Mouse (Mus musculus): ENCODE data around the gene Clk3. TPM values are rescaled to one million over a fixed set of nuclear protein-coding genes. Genes with fewer than 3 reads are reported as not detected.

The Clk3 gene
- polyA plus RNA-seq, 1 experiment from 2014 or later: 90.2 TPM

DNA sequence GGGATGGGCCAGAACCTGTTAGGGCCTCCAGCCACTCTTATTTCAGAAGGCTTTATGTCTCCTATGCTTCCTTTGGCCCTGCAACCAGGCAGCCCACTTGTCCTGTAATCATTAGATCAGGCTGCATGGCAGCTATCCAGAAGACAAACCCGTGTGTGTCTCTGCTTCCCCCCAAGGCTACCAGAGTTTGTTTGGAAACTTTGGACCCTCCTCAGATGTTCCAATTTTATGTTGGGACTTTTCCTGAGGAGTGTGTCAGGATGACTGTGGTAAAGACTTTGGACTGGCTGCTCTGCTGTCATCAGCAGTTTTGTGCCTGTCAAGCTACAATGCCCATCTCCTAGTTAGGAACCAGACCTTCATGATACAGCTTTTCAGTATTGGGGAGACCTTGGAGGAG, 16.8 kb downstream of the Clk3 start:
- no peak for ATAC-seq (ENCODE audit: low FRiP score)
- no peaks in the 10 kb centered on the region for H3K4me1 ChIP-seq
- no peak overlapping the region for H3K27ac ChIP-seq
- 74% methylated on average over 1 of the region's 1 CpGs for WGBS
- peaks cover 93% of the 10 kb centered on the region for H3K36me3 ChIP-seq (replicated peaks)
- H3K4me3 ChIP-seq (replicated peaks): no peak overlapping the region
- H3K9me3 ChIP-seq: no peaks in the 10 kb centered on the region
- H3K27me3 ChIP-seq: no peaks in the 10 kb centered on the region
- H3K9ac ChIP-seq: no peak overlapping the region
- no peak overlapping the region for H3K4me2 ChIP-seq

DNA sequence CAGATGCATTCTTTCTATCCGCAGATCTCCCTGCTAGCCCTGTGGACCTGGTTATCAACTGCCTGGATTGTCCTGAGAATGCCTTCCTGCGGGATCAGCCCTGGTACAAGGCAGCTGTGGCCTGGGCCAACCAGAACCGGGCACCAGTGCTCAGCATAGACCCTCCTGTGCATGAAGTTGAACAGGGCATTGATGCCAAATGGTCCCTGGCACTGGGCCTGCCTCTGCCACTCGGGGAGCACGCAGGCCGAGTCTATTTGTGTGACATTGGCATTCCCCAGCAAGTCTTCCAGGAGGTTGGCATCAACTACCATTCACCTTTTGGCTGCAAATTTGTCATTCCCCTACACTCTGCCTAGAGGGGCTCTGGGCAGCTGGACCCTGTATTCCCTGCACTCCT, 17.5 kb downstream of the Clk3 start:
- no peak for ATAC-seq (ENCODE audit: low FRiP score)

DNA sequence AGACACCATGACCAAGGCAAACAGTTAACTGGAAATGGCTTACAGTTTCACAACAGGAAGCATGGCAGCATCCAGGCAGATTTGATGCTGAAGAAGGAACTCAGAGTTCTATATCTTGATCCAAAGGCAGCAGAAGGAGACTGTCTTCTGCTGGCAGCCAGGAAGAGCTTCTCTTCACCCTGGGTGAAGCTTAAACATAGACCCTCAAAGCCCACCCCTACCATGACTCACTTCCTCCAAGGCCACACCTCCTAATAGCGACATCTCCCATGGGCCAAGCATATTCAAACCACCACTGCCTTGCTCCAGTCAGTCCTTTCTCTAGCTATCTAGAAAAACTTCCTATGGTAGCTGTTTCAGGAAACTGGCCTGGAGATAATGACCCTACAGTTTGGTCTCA, 18.6 kb downstream of the Clk3 start:
- H3K27ac ChIP-seq: no peak overlapping the region
- 90% methylated on average over 1 of the region's 1 CpGs for WGBS
- ATAC-seq (ENCODE audit: low FRiP score): no peak
- H3K4me3 ChIP-seq (replicated peaks): no peak overlapping the region
- H3K9ac ChIP-seq: no peak overlapping the region
- no peaks in the 10 kb centered on the region for H3K4me1 ChIP-seq
- no peaks in the 10 kb centered on the region for H3K27me3 ChIP-seq
- H3K4me2 ChIP-seq: no peak overlapping the region
- H3K36me3 ChIP-seq (replicated peaks): peaks cover 88% of the 10 kb centered on the region
- no peaks in the 10 kb centered on the region for H3K9me3 ChIP-seq

More for the DNA sequence above, 17.5 kb downstream of the Clk3 start:
- no peak overlapping the region for H3K27ac ChIP-seq
- no peaks in the 10 kb centered on the region for H3K4me1 ChIP-seq
- no peaks in the 10 kb centered on the region for H3K9me3 ChIP-seq
- 93% methylated on average over 6 of the region's 6 CpGs for WGBS
- no peak overlapping the region for H3K9ac ChIP-seq
- no peaks in the 10 kb centered on the region for H3K27me3 ChIP-seq
- H3K4me3 ChIP-seq (replicated peaks): no peak overlapping the region
- peaks cover 92% of the 10 kb centered on the region for H3K36me3 ChIP-seq (replicated peaks)
- no peak overlapping the region for H3K4me2 ChIP-seq

- no peak for ATAC-seq (ENCODE audit: low FRiP score)
- no peak overlapping the region for H3K4me3 ChIP-seq (replicated peaks)
- H3K9me3 ChIP-seq: no peaks in the 10 kb centered on the region
- 74% methylated on average over 3 of the region's 3 CpGs for WGBS
- no peak overlapping the region for H3K4me2 ChIP-seq
- H3K27ac ChIP-seq: no peak overlapping the region
- peaks cover 86% of the 10 kb centered on the region for H3K36me3 ChIP-seq (replicated peaks)
- no peaks in the 10 kb centered on the region for H3K4me1 ChIP-seq
- no peaks in the 10 kb centered on the region for H3K27me3 ChIP-seq
- H3K9ac ChIP-seq: no peak overlapping the region
Observed at GRCm38 (mm10) chr9:57744462-57745091, 21.1 kb downstream of the Clk3 start.

DNA sequence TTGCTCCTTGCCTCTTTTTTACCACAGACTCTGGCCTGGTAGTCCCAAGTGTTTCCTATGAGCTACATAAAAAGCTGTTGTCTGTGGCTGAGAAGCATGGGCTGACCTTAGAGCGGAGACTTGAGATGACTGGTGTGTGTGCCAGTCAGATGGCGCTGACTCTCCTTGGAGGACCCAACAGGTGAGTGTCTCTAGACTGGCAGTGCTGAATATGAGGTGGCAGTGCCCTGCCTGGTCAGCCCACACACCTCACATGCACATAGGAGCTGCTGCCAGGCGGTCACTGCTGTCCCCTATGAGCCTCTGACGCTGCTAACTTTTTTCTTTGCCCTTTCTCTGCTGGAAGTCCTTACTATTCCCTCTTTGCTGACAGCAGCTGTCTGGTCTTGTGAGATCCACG, 25.8 kb downstream of the Clk3 start:
- Histone ChIP-seq H3K27me3 (no peaks in the 10 kb centered on the region), H3K4me3 (replicated peaks) (no peak overlapping the region), H3K27ac (no peak overlapping the region), H3K9ac (no peak overlapping the region), H3K4me1 (no peaks in the 10 kb centered on the region), H3K4me2 (no peak overlapping the region), H3K36me3 (replicated peaks) (peaks cover 43% of the 10 kb centered on the region), H3K9me3 (no peaks in the 10 kb centered on the region)
- ATAC-seq (ENCODE audit: low FRiP score): no peak
- WGBS: 91% methylated on average over 5 of the region's 5 CpGs

DNA sequence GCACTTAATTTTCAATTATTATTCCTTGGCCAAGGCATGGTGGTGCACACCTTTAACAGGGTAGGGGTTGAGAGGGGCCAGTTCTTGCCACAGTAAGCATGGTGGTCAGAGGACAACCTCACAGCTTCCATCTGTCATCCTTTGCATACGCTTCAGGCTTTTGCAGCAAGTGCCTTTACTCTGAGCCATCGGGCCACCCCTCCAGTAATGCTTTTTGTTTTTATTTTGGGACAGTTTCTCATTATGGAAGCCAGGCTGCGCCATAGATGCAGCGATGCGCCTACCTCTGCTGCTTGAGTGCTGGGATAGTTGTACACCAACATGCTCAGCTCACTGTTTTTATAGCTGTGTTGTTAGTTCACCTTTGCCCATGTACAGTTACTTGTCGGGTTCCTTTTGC, 32.1 kb downstream of the Clk3 start:
- Histone ChIP-seq H3K4me2 (no peak overlapping the region), H3K4me1 (no peaks in the 10 kb centered on the region), H3K36me3 (replicated peaks) (peaks cover 32% of the 10 kb centered on the region), H3K4me3 (replicated peaks) (no peak overlapping the region), H3K27me3 (no peaks in the 10 kb centered on the region), H3K27ac (no peak overlapping the region), H3K9me3 (no peaks in the 10 kb centered on the region), H3K9ac (no peak overlapping the region)
- ATAC-seq (ENCODE audit: low FRiP score): no peak
- 94% methylated on average over 6 of the region's 6 CpGs for WGBS

GRCm38 (mm10) chr9:57728312-57728711, 37.3 kb downstream of the Clk3 start:
- H3K9ac ChIP-seq: no peak overlapping the region
- H3K36me3 ChIP-seq (replicated peaks): peaks cover 47% of the 10 kb centered on the region
- no peak overlapping the region for H3K27ac ChIP-seq
- no peaks in the 10 kb centered on the region for H3K27me3 ChIP-seq
- no peaks in the 10 kb centered on the region for H3K4me1 ChIP-seq
- H3K9me3 ChIP-seq: no peaks in the 10 kb centered on the region
- H3K4me3 ChIP-seq (replicated peaks): no peak overlapping the region
- ATAC-seq (ENCODE audit: low FRiP score): no peak
- no peak overlapping the region for H3K4me2 ChIP-seq
- WGBS: 85% methylated on average over 1 of the region's 1 CpGs

GRCm38 (mm10) chr9:57724701-57725100, 41.0 kb downstream of the Clk3 start:
- H3K4me2 ChIP-seq: no peak overlapping the region
- H3K9me3 ChIP-seq: no peaks in the 10 kb centered on the region
- peaks cover 48% of the 10 kb centered on the region for H3K36me3 ChIP-seq (replicated peaks)
- H3K27ac ChIP-seq: no peak overlapping the region
- H3K27me3 ChIP-seq: no peaks in the 10 kb centered on the region
- no peak overlapping the region for H3K9ac ChIP-seq
- WGBS: 98% methylated on average over 3 of the region's 3 CpGs
- H3K4me3 ChIP-seq (replicated peaks): no peak overlapping the region
- no peak for ATAC-seq (ENCODE audit: low FRiP score)
- no peaks in the 10 kb centered on the region for H3K4me1 ChIP-seq

GRCm38 (mm10) chr9:57723796-57724195, 41.9 kb downstream of the Clk3 start:
- no peak overlapping the region for H3K4me2 ChIP-seq
- H3K9me3 ChIP-seq: no peaks in the 10 kb centered on the region
- H3K4me1 ChIP-seq: no peaks in the 10 kb centered on the region
- no peaks in the 10 kb centered on the region for H3K27me3 ChIP-seq
- H3K4me3 ChIP-seq (replicated peaks): no peak overlapping the region
- H3K36me3 ChIP-seq (replicated peaks): peaks cover 49% of the 10 kb centered on the region
- ATAC-seq (ENCODE audit: low FRiP score): no peak
- WGBS: 93% methylated on average over 5 of the region's 5 CpGs
- no peak overlapping the region for H3K9ac ChIP-seq
- no peak overlapping the region for H3K27ac ChIP-seq

- Histone ChIP-seq H3K36me3 (replicated peaks) (peaks cover 52% of the 10 kb centered on the region), H3K4me1 (no peaks in the 10 kb centered on the region), H3K4me2 (no peak overlapping the region), H3K4me3 (replicated peaks) (no peak overlapping the region), H3K27me3 (no peaks in the 10 kb centered on the region), H3K9me3 (no peaks in the 10 kb centered on the region), H3K27ac (no peak overlapping the region), H3K9ac (no peak overlapping the region)
- WGBS: 91% methylated on average over 5 of the region's 5 CpGs
- ATAC-seq (ENCODE audit: low FRiP score): no peak
Observed at GRCm38 (mm10) chr9:57723315-57723715, 42.3 kb downstream of the Clk3 start.

GRCm38 (mm10) chr9:57722371-57722770, 43.3 kb downstream of the Clk3 start:
- no peak overlapping the region for H3K4me3 ChIP-seq (replicated peaks)
- H3K9ac ChIP-seq: no peak overlapping the region
- no peak overlapping the region for H3K4me2 ChIP-seq
- H3K9me3 ChIP-seq: no peaks in the 10 kb centered on the region
- no peaks in the 10 kb centered on the region for H3K27me3 ChIP-seq
- peaks cover 52% of the 10 kb centered on the region for H3K36me3 ChIP-seq (replicated peaks)
- no peaks in the 10 kb centered on the region for H3K4me1 ChIP-seq
- H3K27ac ChIP-seq: no peak overlapping the region
- no peak for ATAC-seq (ENCODE audit: low FRiP score)
- 84% methylated on average over 1 of the region's 1 CpGs for WGBS

- Histone ChIP-seq H3K27me3 (no peaks in the 10 kb centered on the region), H3K36me3 (replicated peaks) (peaks cover 56% of the 10 kb centered on the region), H3K4me2 (no peak overlapping the region), H3K4me3 (replicated peaks) (no peak overlapping the region), H3K9me3 (no peaks in the 10 kb centered on the region), H3K4me1 (no peaks in the 10 kb centered on the region), H3K27ac (no peak overlapping the region), H3K9ac (no peak overlapping the region)
- no peak for ATAC-seq (ENCODE audit: low FRiP score)
- 91% methylated on average over 3 of the region's 3 CpGs for whole genome bisulfite sequencing
Observed at GRCm38 (mm10) chr9:57720736-57721135, 44.9 kb downstream of the Clk3 start.

GRCm38 (mm10) chr9:57718408-57718807, 47.3 kb downstream of the Clk3 start:
- Histone ChIP-seq H3K27me3 (no peaks in the 10 kb centered on the region), H3K9ac (no peak overlapping the region), H3K4me3 (replicated peaks) (no peak overlapping the region), H3K27ac (no peak overlapping the region), H3K4me2 (no peak overlapping the region), H3K4me1 (no peaks in the 10 kb centered on the region), H3K9me3 (no peaks in the 10 kb centered on the region), H3K36me3 (replicated peaks) (peaks cover 69% of the 10 kb centered on the region)
- 92% methylated on average over 7 of the region's 7 CpGs for WGBS
- ATAC-seq (ENCODE audit: low FRiP score): no peak
